Mouse (Mus musculus) limb, embryonic 10.5 days (tissue): ENCODE data around the gene Rbm18. TPM values are rescaled to one million over a fixed set of nuclear protein-coding genes. Genes with fewer than 3 reads are reported as not detected.
A peak's percentile ranks its signal among the peaks of the same experiment; 100 is the strongest.

Experiments used
- DNase-seq: peaks from one replicate; pipeline ENCODE4 v3.0.0-alpha.2; 2017; ENCODE audit warnings: low spot score
- H3K27ac ChIP-seq: fragments of 300-500 bp; sonication (generic); 2 replicates; pipeline ENCODE4 v1.5.1; 2016; ENCODE audit warnings: mild to moderate bottlenecking
- H3K27me3 ChIP-seq: fragments of 300-500 bp; sonication (generic); 2 replicates; pipeline ENCODE4 v1.6.1; 2016; ENCODE audit warnings: low read depth, mild to moderate bottlenecking; ENCODE audit not compliant: poor library complexity, severe bottlenecking
- H3K36me3 ChIP-seq: fragments of 300-500 bp; sonication (generic); 2 replicates; pipeline ENCODE4 v1.6.1; 2016; ENCODE audit warnings: mild to moderate bottlenecking, moderate library complexity
- H3K4me1 ChIP-seq: fragments of 300-500 bp; sonication (generic); 2 replicates; pipeline ENCODE4 v1.6.1; 2016
- H3K4me3 ChIP-seq: fragments of 300-500 bp; sonication (generic); 2 replicates; pipeline ENCODE4 v1.5.1; 2016; ENCODE audit warnings: mild to moderate bottlenecking, moderate library complexity
- H3K9me3 ChIP-seq: fragments of 300-500 bp; sonication (generic); replicated peaks from 2 replicates; pipeline ENCODE4 v1.6.1; 2016; ENCODE audit warnings: mild to moderate bottlenecking
- WGBS: fragments of 180-500 bp; shearing (Covaris S2); methylation state at CpG from one replicate; pipeline ENCODE4 v1.1.7; 2016; 5-methylcytosine and 5-hydroxymethylcytosine counted together
- polyA plus RNA-seq: library from polyadenylated mRNA; unstranded; fragments of >200 nt; fragmentation: Nextera tagmentation; extraction: Ambion mirVana; gene quantifications from 2 replicates; pipeline ENCODE4 v1.2.1, GENCODE M21; 2016

Rbm18 gene
- polyA plus RNA-seq, 1 experiment from 2014 or later, result 85.3 TPM

- Histone ChIP-seq H3K27ac (no peak overlapping the region), H3K9me3 (no peaks in the 10 kb centered on the region), H3K4me1 (peaks cover 47% of the 10 kb centered on the region), H3K27me3 (peaks cover 100% of the 10 kb centered on the region), H3K4me3 (peak overlapping the region; percentile 51), H3K36me3 (no peaks in the 10 kb centered on the region)
- DNase-seq, result peak; percentile 73
- WGBS, result under 1% methylated on average over 21 of the region's 21 CpGs
Observed at GRCm38 (mm10) chr2:36102559-36102946, 34.0 kb downstream of the Rbm18 start.

DNA sequence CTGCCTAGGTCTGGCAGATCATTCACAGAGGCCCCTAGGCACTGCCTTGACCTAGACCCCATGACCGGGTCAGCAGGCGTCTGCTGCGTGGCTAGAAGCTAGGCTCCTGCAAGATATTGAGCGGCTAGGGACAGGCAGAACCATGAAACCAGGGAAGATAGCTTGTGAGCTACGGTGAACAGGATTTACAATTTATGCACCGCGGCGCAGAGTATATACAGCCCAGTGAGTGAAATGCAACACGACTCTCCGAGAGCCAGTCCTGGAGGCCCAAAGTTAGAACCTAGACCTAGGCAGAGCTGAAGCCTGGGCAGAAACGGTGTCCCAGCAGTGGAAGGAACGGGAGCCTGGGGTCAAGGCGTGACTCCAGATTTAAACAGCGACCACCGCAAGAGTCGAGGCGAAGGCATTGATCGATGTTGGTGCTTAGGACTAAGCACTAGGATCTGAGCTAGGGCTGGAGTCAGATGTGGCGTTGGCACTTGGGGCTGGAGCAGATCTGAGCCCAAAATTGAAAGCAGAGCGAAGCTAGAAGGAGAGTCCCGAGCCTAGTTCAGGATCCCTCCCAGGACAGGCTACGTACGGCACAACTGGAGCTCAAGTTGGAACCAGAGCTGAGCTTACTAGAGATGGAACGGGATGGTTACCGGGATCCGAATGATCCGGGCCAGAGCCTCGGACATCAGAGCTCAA, 34.6 kb downstream of the Rbm18 start:
- no peak overlapping the region for H3K27ac ChIP-seq
- H3K9me3 ChIP-seq, result no peaks in the 10 kb centered on the region
- peak overlapping the region; percentile 51 for H3K4me3 ChIP-seq
- peaks cover 47% of the 10 kb centered on the region for H3K4me1 ChIP-seq
- peak; percentile 60 for DNase-seq
- peaks cover 100% of the 10 kb centered on the region for H3K27me3 ChIP-seq
- no peaks in the 10 kb centered on the region for H3K36me3 ChIP-seq
- 1% methylated on average over 28 of the region's 28 CpGs for whole genome bisulfite sequencing

DNA sequence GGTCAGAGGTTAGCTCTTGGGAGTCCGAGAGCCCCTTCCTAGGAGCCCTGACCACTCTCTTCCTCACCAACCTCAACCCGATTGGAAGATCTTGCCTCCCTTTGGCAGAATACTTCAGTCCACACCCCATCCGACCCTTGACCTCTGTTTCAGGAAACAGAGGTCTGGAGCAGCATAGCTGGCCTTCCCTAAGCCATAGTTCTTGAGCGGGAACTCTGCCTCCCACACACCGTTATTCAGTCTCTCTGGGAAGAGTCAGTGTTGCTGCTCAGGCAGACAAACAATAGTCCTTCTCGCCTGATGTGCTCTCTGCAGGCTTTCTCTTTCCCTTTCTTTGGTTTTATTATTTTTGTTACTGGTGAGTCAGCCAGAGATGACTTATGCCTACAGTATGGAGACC, 36.8 kb downstream of the Rbm18 start:
- no peak overlapping the region for H3K4me3 ChIP-seq
- DNase-seq, result no peak
- no peak overlapping the region for H3K27ac ChIP-seq
- H3K36me3 ChIP-seq, result no peaks in the 10 kb centered on the region
- WGBS, result 4% methylated on average over 6 of the region's 6 CpGs
- peaks cover 100% of the 10 kb centered on the region for H3K27me3 ChIP-seq
- H3K4me1 ChIP-seq, result peaks cover 37% of the 10 kb centered on the region
- H3K9me3 ChIP-seq, result no peaks in the 10 kb centered on the region

DNA sequence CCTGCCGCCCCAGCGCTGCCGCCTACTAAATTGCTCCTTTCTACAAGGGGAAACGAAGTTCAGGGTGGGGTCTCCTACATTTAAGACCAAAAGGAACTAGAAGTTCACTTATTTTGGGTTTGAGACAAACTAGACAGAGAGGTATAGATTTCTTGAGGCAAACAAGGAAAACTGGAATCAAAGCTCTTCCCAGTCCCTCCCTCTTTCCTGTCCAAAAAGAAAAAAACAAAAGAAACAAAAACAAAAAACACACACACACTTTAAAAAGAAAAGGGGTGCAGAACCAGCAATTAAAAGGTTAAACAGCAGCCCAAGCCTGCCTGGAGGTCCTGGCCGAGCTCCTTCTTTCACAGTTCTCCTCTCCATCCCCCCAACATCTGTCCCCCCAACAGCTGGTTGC, 38.6 kb downstream of the Rbm18 start:
- no peak overlapping the region for H3K4me3 ChIP-seq
- H3K27ac ChIP-seq, result no peak overlapping the region
- 4% methylated on average over 5 of the region's 5 CpGs for WGBS

GRCm38 (mm10) chr2:36097129-36097815, 39.3 kb downstream of the Rbm18 start:
- 4% methylated on average over 18 of the region's 18 CpGs for WGBS
- H3K4me1 ChIP-seq, result peaks cover 19% of the 10 kb centered on the region
- no peak overlapping the region for H3K4me3 ChIP-seq
- DNase-seq, result peak; percentile 53
- no peaks in the 10 kb centered on the region for H3K9me3 ChIP-seq
- no peak overlapping the region for H3K27ac ChIP-seq
- H3K27me3 ChIP-seq, result peaks cover 100% of the 10 kb centered on the region
- no peaks in the 10 kb centered on the region for H3K36me3 ChIP-seq

More for the DNA sequence above, 38.6 kb downstream of the Rbm18 start:
- Histone ChIP-seq H3K36me3 (no peaks in the 10 kb centered on the region), H3K27me3 (peaks cover 100% of the 10 kb centered on the region), H3K4me1 (peaks cover 27% of the 10 kb centered on the region), H3K9me3 (no peaks in the 10 kb centered on the region)
- DNase-seq, result no peak

- H3K27me3 ChIP-seq, result peaks cover 100% of the 10 kb centered on the region
- H3K9me3 ChIP-seq, result no peaks in the 10 kb centered on the region
- no peak overlapping the region for H3K27ac ChIP-seq
- peaks cover 20% of the 10 kb centered on the region for H3K4me1 ChIP-seq
- no peaks in the 10 kb centered on the region for H3K36me3 ChIP-seq
- 3% methylated on average over 31 of the region's 31 CpGs for WGBS
- DNase-seq, result peak; percentile 55
- H3K4me3 ChIP-seq, result no peak overlapping the region
Observed at GRCm38 (mm10) chr2:36093914-36094475, 42.6 kb downstream of the Rbm18 start.

GRCm38 (mm10) chr2:36093301-36093700, 43.3 kb downstream of the Rbm18 start:
- DNase-seq, result no peak
- H3K9me3 ChIP-seq, result no peaks in the 10 kb centered on the region
- peaks cover 20% of the 10 kb centered on the region for H3K4me1 ChIP-seq
- 14% methylated on average over 7 of the region's 7 CpGs for WGBS
- H3K27me3 ChIP-seq, result peaks cover 100% of the 10 kb centered on the region
- no peaks in the 10 kb centered on the region for H3K36me3 ChIP-seq
- H3K27ac ChIP-seq, result no peak overlapping the region
- no peak overlapping the region for H3K4me3 ChIP-seq

DNA sequence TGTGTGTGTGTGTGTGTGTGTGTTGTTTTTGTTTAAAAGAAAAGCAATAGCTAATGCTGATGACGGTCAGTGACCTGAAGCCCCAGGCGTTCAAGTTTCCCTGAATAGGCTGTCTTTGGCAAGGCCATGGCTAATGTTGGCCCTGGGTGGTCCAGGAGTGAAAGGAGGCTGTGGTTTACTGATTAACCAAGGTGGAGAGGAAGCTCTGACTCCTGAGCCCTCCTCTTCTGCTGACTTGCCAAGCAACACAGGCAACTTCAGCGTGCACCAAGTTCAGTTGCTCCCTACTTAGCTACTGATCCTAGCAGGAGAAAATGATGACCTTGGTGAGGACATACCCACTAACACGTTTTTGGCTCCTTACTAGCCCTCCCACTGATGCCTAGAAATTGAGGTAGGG, 43.8 kb downstream of the Rbm18 start:
- under 1% methylated on average over 4 of the region's 4 CpGs for WGBS
- no peaks in the 10 kb centered on the region for H3K9me3 ChIP-seq
- H3K27me3 ChIP-seq, result peaks cover 100% of the 10 kb centered on the region
- no peaks in the 10 kb centered on the region for H3K36me3 ChIP-seq
- H3K27ac ChIP-seq, result no peak overlapping the region
- no peak overlapping the region for H3K4me3 ChIP-seq
- DNase-seq, result peak; percentile 38
- peaks cover 20% of the 10 kb centered on the region for H3K4me1 ChIP-seq

GRCm38 (mm10) chr2:36090853-36091741, 45.5 kb downstream of the Rbm18 start:
- 1% methylated on average over 70 of the region's 70 CpGs for WGBS
- H3K9me3 ChIP-seq, result no peaks in the 10 kb centered on the region
- H3K4me3 ChIP-seq, result peak overlapping the region; percentile 56
- H3K27ac ChIP-seq, result no peak overlapping the region
- peaks cover 20% of the 10 kb centered on the region for H3K4me1 ChIP-seq
- no peaks in the 10 kb centered on the region for H3K36me3 ChIP-seq
- peak; percentile 93 for DNase-seq
- H3K27me3 ChIP-seq, result peaks cover 100% of the 10 kb centered on the region

- WGBS, result 58% methylated on average over 3 of the region's 3 CpGs
- Histone ChIP-seq H3K4me3 (no peak overlapping the region), H3K9me3 (no peaks in the 10 kb centered on the region), H3K27ac (no peak overlapping the region), H3K4me1 (peaks cover 19% of the 10 kb centered on the region), H3K27me3 (peaks cover 97% of the 10 kb centered on the region), H3K36me3 (no peaks in the 10 kb centered on the region)
- no peak for DNase-seq
Observed at GRCm38 (mm10) chr2:36089190-36089589, 47.4 kb downstream of the Rbm18 start.

GRCm38 (mm10) chr2:36085041-36085440, 51.5 kb downstream of the Rbm18 start:
- H3K27me3 ChIP-seq, result peaks cover 66% of the 10 kb centered on the region
- no peak for DNase-seq
- H3K9me3 ChIP-seq, result no peaks in the 10 kb centered on the region
- no peak overlapping the region for H3K27ac ChIP-seq
- no peaks in the 10 kb centered on the region for H3K36me3 ChIP-seq
- H3K4me1 ChIP-seq, result peaks cover 9% of the 10 kb centered on the region
- 93% methylated on average over 1 of the region's 1 CpGs for WGBS
- no peak overlapping the region for H3K4me3 ChIP-seq

GRCm38 (mm10) chr2:36082802-36083580, 53.6 kb downstream of the Rbm18 start:
- H3K27me3 ChIP-seq, result peaks cover 55% of the 10 kb centered on the region
- 80% methylated on average over 9 of the region's 9 CpGs for WGBS
- H3K4me1 ChIP-seq, result peaks cover 18% of the 10 kb centered on the region

More at GRCm38 (mm10) chr2:36082802-36083580, 53.6 kb downstream of the Rbm18 start:
- Histone ChIP-seq H3K9me3 (no peaks in the 10 kb centered on the region), H3K36me3 (no peaks in the 10 kb centered on the region), H3K27ac (no peak overlapping the region), H3K4me3 (no peak overlapping the region)
- DNase-seq, result no peak
